Mouse (Mus musculus): ENCODE data around the gene Dph3. TPM values are rescaled to one million over a fixed set of nuclear protein-coding genes. Genes with fewer than 3 reads are reported as not detected.

Gene Dph3
- polyA plus RNA-seq (2012; rRNA removed) = 35.2 and 37.4 TPM in 2 replicates

DNA sequence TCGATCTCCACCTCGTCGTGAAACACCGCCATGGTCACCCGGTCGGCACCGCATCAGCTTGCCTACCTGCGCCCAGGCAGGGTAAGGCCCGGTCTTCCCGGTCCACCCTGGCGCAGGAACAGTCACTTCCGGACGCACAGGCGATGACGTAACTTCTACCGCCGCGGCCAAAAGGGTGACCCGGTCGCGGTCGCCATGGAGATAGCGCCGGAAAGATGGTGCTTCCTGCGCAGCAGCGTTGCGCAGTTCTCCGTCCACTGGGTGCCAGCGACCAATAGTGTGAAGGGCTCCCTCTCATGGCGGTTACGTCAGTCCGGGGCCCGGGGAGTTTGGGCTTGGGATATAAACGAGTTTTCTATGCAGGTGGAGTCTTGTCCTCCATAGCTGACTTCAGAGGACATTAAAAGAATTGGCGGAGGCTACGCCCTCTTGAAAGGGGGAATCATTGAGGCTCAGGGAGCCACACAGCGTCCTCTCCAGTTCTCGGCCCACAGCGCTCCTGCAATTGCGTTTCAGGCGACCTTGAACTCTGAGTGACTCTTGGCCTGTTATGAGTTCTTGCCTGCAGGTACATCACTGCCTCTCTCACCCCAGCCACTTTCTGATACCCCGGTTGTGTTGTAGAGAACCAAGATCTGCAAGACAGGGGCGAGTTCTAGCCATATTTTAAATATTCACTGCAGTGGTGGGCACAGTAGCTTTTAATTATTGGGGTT lies at the start of gene Dph3:
Gene Dph3, minus strand, starts transcription at position 244 of the 716 bp plus-strand sequence.

DNA sequence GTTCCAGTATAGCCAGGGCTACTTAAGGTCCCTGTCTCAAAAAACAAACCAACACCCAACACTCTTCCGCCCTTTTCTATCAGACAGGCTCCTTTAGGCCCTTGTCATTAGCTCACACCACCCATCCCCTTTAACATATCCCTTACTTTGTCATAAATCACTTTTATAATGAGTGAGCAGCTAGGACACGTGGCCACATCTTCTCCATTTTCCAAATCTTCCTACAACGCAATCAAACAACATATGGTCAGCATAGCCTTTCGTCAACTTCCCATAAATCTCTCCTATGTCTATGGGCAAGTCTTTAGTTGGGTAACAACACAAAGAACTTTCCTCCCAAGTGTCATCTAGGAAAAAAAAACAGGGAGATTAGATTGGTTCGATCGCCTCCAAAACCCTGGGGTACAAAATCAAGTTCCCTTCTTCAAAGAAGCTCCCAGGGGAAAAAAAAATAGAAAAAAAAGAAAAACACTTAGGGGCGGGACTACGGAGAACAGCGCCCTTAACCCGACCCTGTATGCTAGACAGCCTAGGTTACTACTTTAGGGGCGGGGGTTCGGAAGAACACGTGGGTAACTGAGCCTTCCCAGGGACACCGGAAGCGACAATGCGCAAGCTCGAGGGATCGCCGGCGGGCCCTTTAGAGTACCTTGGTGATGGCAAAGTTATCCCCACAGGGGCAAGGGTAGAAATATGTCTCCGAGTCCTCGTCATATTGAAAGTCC lies 606 bp downstream of the Dph3 start, which contains the start of gene Oxnad1:
Gene Oxnad1, plus strand, starts transcription at position 614 of the 725 bp plus-strand sequence.

Other genes with a start within 250 kb of the Dph3 start
- gene Galnt15, start 56.7 kb downstream of the Dph3 start, polyA plus RNA-seq (2012; rRNA removed) = under 0.01 TPM in 1 of 2 replicates, not detected in the other
- gene Oxnad1, start 355 bp downstream of the Dph3 start, polyA plus RNA-seq (2012; rRNA removed) = 14.8 and 15.7 TPM in 2 replicates
- gene Msmb, start 56.3 kb upstream of the Dph3 start, polyA plus RNA-seq (2012; rRNA removed) = 0.15 and 0.27 TPM in 2 replicates
- gene Ncoa4, start 74.1 kb upstream of the Dph3 start, polyA plus RNA-seq (2012; rRNA removed) = 104 and 141 TPM in 2 replicates
- 90.5 and 100 TPM in 2 replicates for gene Timm23, start 116.2 kb upstream of the Dph3 start, polyA plus RNA-seq (2012; rRNA removed)
- gene Parg, start 116.2 kb upstream of the Dph3 start, polyA plus RNA-seq (2012; rRNA removed) = 6.6 and 7.1 TPM in 2 replicates
- 0.40 and 0.45 TPM in 2 replicates for gene Ogdhl, start 236.3 kb upstream of the Dph3 start, polyA plus RNA-seq (2012; rRNA removed)

Data from liver, embryonic 14 days (tissue).